ENCODE assay signal across 8 mouse cellular contexts in genomic region chr6:127324984-127325383, GRCm38 (mm10).
A peak's percentile ranks its signal among the peaks of the same experiment; 100 is the strongest.
DNase-seq lines count a peak whose midpoint lies in the region; ATAC-seq and TF ChIP-seq lines count a peak whose summit lies in the region.

No protein-coding gene starts in this region.

- no peak overlapping the region for H3K4me2 ChIP-seq in kidney, postnatal 0 days (ENCODE audit: low read length)
- no peak overlapping the region for H3K4me2 ChIP-seq in kidney, embryonic 14.5 days (replicated peaks; ENCODE audit: low read depth, low read length)
- H3K4me2 ChIP-seq in forebrain, embryonic 15.5 days (replicated peaks), result no peak overlapping the region
- H3K4me2 ChIP-seq in lung, embryonic 15.5 days, result no peak overlapping the region
- no peak overlapping the region for H3K4me2 ChIP-seq in stomach, postnatal 0 days (replicated peaks; ENCODE audit: low read depth)

- ATAC-seq in kidney, postnatal 0 days (replicated peaks; ENCODE audit: low FRiP score, low read depth), result no peak
- ATAC-seq in kidney, embryonic 14.5 days (ENCODE audit: low FRiP score, low TSS enrichment), result no peak; the same call in 1 of the 2 replicates
- 0 out of 2 replicates have a peak, but pooled peaks have one; percentile 17 for ATAC-seq in forebrain, embryonic 15.5 days (replicated peaks)
- ATAC-seq in lung, embryonic 15.5 days (ENCODE audit: borderline replicate concordance, extremely low read depth, low FRiP score, low TSS enrichment), result no peak
- no peak for ATAC-seq in stomach, postnatal 0 days (ENCODE audit: low FRiP score, low TSS enrichment)

- no peaks in the 10 kb centered on the region for H3K9me3 ChIP-seq in kidney, postnatal 0 days (replicated peaks; ENCODE audit: low read length)
- no peaks in the 10 kb centered on the region for H3K9me3 ChIP-seq in kidney, embryonic 14.5 days (ENCODE audit: control insufficient read depth, low read length)
- H3K9me3 ChIP-seq in forebrain, embryonic 15.5 days, result no peaks in the 10 kb centered on the region
- no peaks in the 10 kb centered on the region for H3K9me3 ChIP-seq in lung, embryonic 15.5 days
- no peaks in the 10 kb centered on the region for H3K9me3 ChIP-seq in stomach, postnatal 0 days (ENCODE audit: control insufficient read depth, low read length)

- H3K4me3 ChIP-seq in kidney, postnatal 0 days (replicated peaks; ENCODE audit: low read depth, low read length), result no peak overlapping the region
- no peak overlapping the region for H3K4me3 ChIP-seq in kidney, embryonic 14.5 days (ENCODE audit: low read length)
- H3K4me3 ChIP-seq in forebrain, embryonic 15.5 days, result no peak overlapping the region
- H3K4me3 ChIP-seq in lung, embryonic 15.5 days, result no peak overlapping the region
- H3K4me3 ChIP-seq in stomach, postnatal 0 days (ENCODE audit: low read depth, low read length), result no peak overlapping the region

- peaks cover 4% of the 10 kb centered on the region; the same call in 1 of the 2 replicates for H3K4me1 ChIP-seq in kidney, postnatal 0 days (replicated peaks; ENCODE audit: insufficient read depth, low read length)
- peaks cover 12% of the 10 kb centered on the region for H3K4me1 ChIP-seq in kidney, embryonic 14.5 days (ENCODE audit: control insufficient read depth, insufficient read depth, low read length)
- peaks cover 28% of the 10 kb centered on the region for H3K4me1 ChIP-seq in forebrain, embryonic 15.5 days
- peaks cover 35% of the 10 kb centered on the region for H3K4me1 ChIP-seq in lung, embryonic 15.5 days
- peaks cover 3% of the 10 kb centered on the region for H3K4me1 ChIP-seq in stomach, postnatal 0 days (replicated peaks; ENCODE audit: control insufficient read depth, insufficient read depth)

- no peaks in the 10 kb centered on the region for H3K36me3 ChIP-seq in kidney, postnatal 0 days (ENCODE audit: insufficient read depth, low read length)
- no peaks in the 10 kb centered on the region for H3K36me3 ChIP-seq in kidney, embryonic 14.5 days (ENCODE audit: control insufficient read depth, insufficient read depth, low read length)
- H3K36me3 ChIP-seq in forebrain, embryonic 15.5 days, result no peaks in the 10 kb centered on the region
- no peaks in the 10 kb centered on the region for H3K36me3 ChIP-seq in lung, embryonic 15.5 days
- no peaks in the 10 kb centered on the region for H3K36me3 ChIP-seq in stomach, postnatal 0 days (ENCODE audit: control insufficient read depth, insufficient read depth, low read length)

- peak; percentile 87 for DNase-seq in kidney, postnatal 0 days (ENCODE audit: low spot score)
- DNase-seq in brain, adult 2 months (ENCODE audit: low read depth, low spot score), result peak; percentile 79
- peak; percentile 51 to 82 for DNase-seq in layer of hippocampus, adult 18-20 months (ENCODE audit: low spot score in 2 of 2)
- DNase-seq in stomach, postnatal 0 days (ENCODE audit: low spot score), result peak; percentile 65
- DNase-seq in urinary bladder, postnatal 25 days (ENCODE audit: low spot score), result no peak

- no peak overlapping the region for H3K9ac ChIP-seq in kidney, postnatal 0 days (ENCODE audit: low read depth, low read length)
- H3K9ac ChIP-seq in kidney, embryonic 14.5 days (ENCODE audit: low read depth, low read length), result no peak overlapping the region
- no peak overlapping the region for H3K9ac ChIP-seq in forebrain, embryonic 15.5 days (replicated peaks)
- H3K9ac ChIP-seq in lung, embryonic 15.5 days, result no peak overlapping the region
- no peak overlapping the region for H3K9ac ChIP-seq in stomach, postnatal 0 days (ENCODE audit: low read length)

- no peaks in the 10 kb centered on the region for H3K27me3 ChIP-seq in kidney, postnatal 0 days (ENCODE audit: insufficient read depth, low read length)
- H3K27me3 ChIP-seq in kidney, embryonic 14.5 days (ENCODE audit: control insufficient read depth, insufficient read depth, low read length), result no peaks in the 10 kb centered on the region
- no peaks in the 10 kb centered on the region for H3K27me3 ChIP-seq in forebrain, embryonic 15.5 days
- no peaks in the 10 kb centered on the region for H3K27me3 ChIP-seq in lung, embryonic 15.5 days
- no peaks in the 10 kb centered on the region for H3K27me3 ChIP-seq in stomach, postnatal 0 days (ENCODE audit: control insufficient read depth, insufficient read depth, low read length)

- peak; percentile 84 for TF ChIP-seq CTCF in kidney, postnatal 0 days (IDR thresholded peaks at IDR 0.05; ENCODE audit: low read depth)
- TF ChIP-seq CTCF in stomach, postnatal 0 days (IDR thresholded peaks at IDR 0.05; ENCODE audit: low read depth), result peak; percentile 79

- WGBS in kidney, postnatal 0 days, result 44% methylated on average over 5 of the region's 5 CpGs
- 50% methylated on average over 5 of the region's 5 CpGs for WGBS in kidney, embryonic 14.5 days
- WGBS in forebrain, embryonic 15.5 days, result 57% methylated on average over 5 of the region's 5 CpGs
- 30% methylated on average over 5 of the region's 5 CpGs for WGBS in lung, embryonic 15.5 days
- WGBS in stomach, postnatal 0 days, result 29% methylated on average over 5 of the region's 5 CpGs

- no peak for TF ChIP-seq EP300 in stomach, postnatal 0 days (optimal IDR thresholded peaks at IDR 0.05)

- H3K27ac ChIP-seq in kidney, postnatal 0 days, result no peak overlapping the region
- H3K27ac ChIP-seq in kidney, embryonic 14.5 days (ENCODE audit: low read depth, low read length), result no peak overlapping the region
- H3K27ac ChIP-seq in forebrain, embryonic 15.5 days (replicated peaks), result no peak overlapping the region
- H3K27ac ChIP-seq in lung, embryonic 15.5 days, result peak overlapping the region; percentile 75
- no peak overlapping the region for H3K27ac ChIP-seq in stomach, postnatal 0 days (replicated peaks)
